Comparison of ENCODE assay signal across 9 mouse cellular contexts in genomic region chr17:27650160-27650559, GRCm38 (mm10). TPM values are rescaled to one million over a fixed set of nuclear protein-coding genes. Genes with fewer than 3 reads are reported as not detected.
DNase-seq lines count a peak whose midpoint lies in the region; ATAC-seq lines count a peak whose summit lies in the region.
"Had no signal": no experiment of that assay in that cellular context is flagged by ENCODE, and none has a peak within 500 bp of the region (broad histone marks: within the 10 kb centered on the region; RNA-seq: fewer than 3 reads in every experiment).

No protein-coding gene starts in this region.

- H3K4me1 ChIP-seq in intestine, embryonic 14.5 days (replicated peaks; ENCODE audit: control insufficient read depth, insufficient read depth, low read length): no peaks in the 10 kb centered on the region
- no peaks in the 10 kb centered on the region for H3K4me1 ChIP-seq in intestine, embryonic 15.5 days (replicated peaks)

- DNase-seq in intestine, embryonic 14.5 days (ENCODE audit: low spot score): no peak
- peak; percentile 80 to 84 for DNase-seq in B cell, adult 2 months
- DNase-seq in R1 (ENCODE audit: low read depth, low spot score): peak; percentile 82
- DNase-seq in cerebellum, postnatal 25 days: peak; percentile 78 to 88
- DNase-seq in hindlimb bud, embryonic 11.5 days (ENCODE audit: extremely low spot score, low read depth, low spot score): peak; percentile 49
- peak; percentile 84 for DNase-seq in lung, postnatal 36 days
- peak; percentile 39 to 79 for DNase-seq in thymus, postnatal 10 days (ENCODE audit: low spot score in 2 of 2)

- 11% methylated on average over 12 of the region's 12 CpGs for WGBS in intestine, embryonic 14.5 days
- WGBS in intestine, embryonic 15.5 days: 10% methylated on average over 12 of the region's 12 CpGs

- ATAC-seq in intestine, embryonic 14.5 days (replicated peaks; ENCODE audit: low FRiP score, low TSS enrichment, low read depth): 0 out of 2 replicates have a peak, but pooled peaks have one; percentile 44
- ATAC-seq in intestine, embryonic 15.5 days: no peak

- peaks cover 18% of the 10 kb centered on the region for H3K27me3 ChIP-seq in intestine, embryonic 14.5 days (replicated peaks; ENCODE audit: control insufficient read depth, insufficient read depth, low read length)
- H3K27me3 ChIP-seq in intestine, embryonic 15.5 days (replicated peaks): peaks cover 5% of the 10 kb centered on the region

- H3K4me3 ChIP-seq in intestine, embryonic 14.5 days (ENCODE audit: low read depth, low read length): no peak overlapping the region
- H3K4me3 ChIP-seq in intestine, embryonic 15.5 days (replicated peaks): no peak overlapping the region
- H3K4me3 ChIP-seq: neural tube, embryonic 13.5 days had no signal

- no peak overlapping the region for H3K27ac ChIP-seq in intestine, embryonic 14.5 days (ENCODE audit: low read depth)
- H3K27ac ChIP-seq in intestine, embryonic 15.5 days: no peak overlapping the region
- H3K27ac ChIP-seq: neural tube, embryonic 13.5 days had no signal

- H3K4me2 ChIP-seq in intestine, embryonic 14.5 days (ENCODE audit: low read length): no peak overlapping the region
- H3K4me2 ChIP-seq in intestine, embryonic 15.5 days (replicated peaks): no peak overlapping the region
- H3K4me2 ChIP-seq: neural tube, embryonic 13.5 days had no signal

- H3K36me3 ChIP-seq in intestine, embryonic 14.5 days (ENCODE audit: control insufficient read depth, insufficient read depth, low read length): no peaks in the 10 kb centered on the region
- H3K36me3 ChIP-seq in intestine, embryonic 15.5 days: no peaks in the 10 kb centered on the region
- H3K36me3 ChIP-seq: neural tube, embryonic 13.5 days had no signal

- H3K9ac ChIP-seq in intestine, embryonic 14.5 days (ENCODE audit: low read length): no peak overlapping the region
- no peak overlapping the region for H3K9ac ChIP-seq in intestine, embryonic 15.5 days
- H3K9ac ChIP-seq: neural tube, embryonic 13.5 days had no signal

- no peaks in the 10 kb centered on the region for H3K9me3 ChIP-seq in intestine, embryonic 14.5 days (ENCODE audit: control insufficient read depth, low read length)
- no peaks in the 10 kb centered on the region for H3K9me3 ChIP-seq in intestine, embryonic 15.5 days
- H3K9me3 ChIP-seq: neural tube, embryonic 13.5 days had no signal

RNA-seq across cellular contexts. Expression of gene Pacsin1, which starts 5.1 kb away (rescaled TPM):
- polyA plus RNA-seq in intestine, embryonic 14.5 days (2014; fragmentation: Nextera tagmentation; extraction: Ambion mirVana): 1.5 and 2.0 TPM in 2 replicates
- polyA plus RNA-seq in intestine, embryonic 15.5 days (2015; fragmentation: Nextera tagmentation; extraction: Ambion mirVana): 2.6 and 2.7 TPM in 2 replicates

RNA-seq across cellular contexts. Expression of gene Rps10, which starts 13.7 kb away (rescaled TPM):
- polyA plus RNA-seq in intestine, embryonic 14.5 days (2014; fragmentation: Nextera tagmentation; extraction: Ambion mirVana): 1,235 and 1,299 TPM in 2 replicates
- 973 and 1,022 TPM in 2 replicates for polyA plus RNA-seq in intestine, embryonic 15.5 days (2015; fragmentation: Nextera tagmentation; extraction: Ambion mirVana)

RNA-seq across cellular contexts. Expression of gene RPS10-NUDT3, which starts 15.1 kb away (rescaled TPM):
- polyA plus RNA-seq in intestine, embryonic 14.5 days (2014; fragmentation: Nextera tagmentation; extraction: Ambion mirVana): not detected in 2 replicates
- polyA plus RNA-seq in intestine, embryonic 15.5 days (2015; fragmentation: Nextera tagmentation; extraction: Ambion mirVana): not detected in 2 replicates
- polyA plus RNA-seq: neural tube, embryonic 13.5 days had no signal

RNA-seq across cellular contexts. Expression of gene Nudt3, which starts 26.9 kb away (rescaled TPM):
- polyA plus RNA-seq in intestine, embryonic 14.5 days (2014; fragmentation: Nextera tagmentation; extraction: Ambion mirVana): 33.3 and 35.4 TPM in 2 replicates
- polyA plus RNA-seq in intestine, embryonic 15.5 days (2015; fragmentation: Nextera tagmentation; extraction: Ambion mirVana): 71.2 and 71.7 TPM in 2 replicates
